Mouse (Mus musculus) ovary, postnatal 36 days (tissue): Measurements from ENCODE around the gene Dhx15.
"Not testable (repeated sequence)": the region's sequence is repeated elsewhere in the genome, so short reads cannot be mapped to it uniquely, and the experiment has no call there.

Experiments
- DNase-seq: peaks from one replicate; pipeline ENCODE4 v3.0.0; 2022; ENCODE audit warnings: low spot score, mixed read lengths

Gene Dhx15

DNA sequence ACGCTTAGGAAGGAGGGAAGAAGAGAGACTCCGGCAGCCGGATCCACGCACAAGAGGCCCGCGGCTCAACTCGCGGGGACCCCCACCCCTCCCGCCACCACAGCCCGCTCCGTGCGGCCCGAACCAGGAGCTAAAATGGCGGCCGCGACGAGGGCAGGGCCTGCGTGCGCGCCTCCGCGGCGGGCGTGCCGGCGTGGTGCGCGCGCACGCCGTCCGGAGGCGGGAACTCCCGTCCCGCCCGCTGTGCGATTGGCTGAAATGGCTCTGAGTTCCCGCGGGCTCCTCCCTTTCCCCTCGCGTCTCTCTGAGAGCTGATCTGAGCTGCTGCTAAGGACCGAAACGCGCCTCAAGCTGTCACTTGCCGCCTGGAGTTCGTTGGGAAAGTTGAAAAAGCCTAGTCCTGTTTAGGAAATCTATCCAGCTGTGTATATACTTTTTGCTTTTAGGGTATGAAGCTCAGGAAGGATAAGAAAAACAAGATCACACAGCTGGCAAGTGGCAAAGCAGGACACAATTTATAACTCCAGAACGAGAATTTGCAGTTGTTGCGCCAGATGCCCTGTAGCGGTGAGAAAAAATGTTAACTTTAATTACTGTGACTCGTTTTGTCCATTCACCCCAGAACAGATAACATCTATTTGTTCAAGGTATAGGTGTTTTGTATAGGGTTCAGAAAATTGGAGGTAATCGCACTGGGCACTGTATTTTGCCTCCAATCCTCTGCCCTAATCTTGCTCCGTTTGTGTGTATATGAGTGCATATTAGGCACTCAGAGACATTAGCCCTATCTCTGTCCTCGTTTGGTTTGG is at the start of gene Dhx15:
Dhx15 (minus strand) TSS at position 144 of the 809 bp plus-strand sequence.
- DNase-seq = peak; percentile 91

DNA sequence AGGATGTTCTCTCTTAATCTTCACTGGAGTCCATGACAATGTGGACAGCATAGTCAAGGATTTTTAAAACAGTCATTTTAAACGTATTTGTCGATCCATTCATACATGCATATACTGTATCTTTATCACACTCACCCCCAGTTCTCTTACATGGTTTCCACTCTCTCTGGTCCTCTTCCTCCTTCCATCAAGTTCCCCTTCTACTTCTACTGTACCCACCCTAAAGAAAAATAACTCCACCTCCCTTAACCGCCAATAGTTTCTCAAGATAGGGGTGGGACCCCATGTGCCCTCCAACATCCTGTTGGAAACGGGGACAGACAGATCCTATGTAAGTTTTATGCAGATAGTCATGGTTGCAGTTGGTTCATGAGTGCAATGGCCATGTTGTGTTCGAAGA is 48.6 kb upstream of the Dhx15 start:
- no peak for DNase-seq

DNA sequence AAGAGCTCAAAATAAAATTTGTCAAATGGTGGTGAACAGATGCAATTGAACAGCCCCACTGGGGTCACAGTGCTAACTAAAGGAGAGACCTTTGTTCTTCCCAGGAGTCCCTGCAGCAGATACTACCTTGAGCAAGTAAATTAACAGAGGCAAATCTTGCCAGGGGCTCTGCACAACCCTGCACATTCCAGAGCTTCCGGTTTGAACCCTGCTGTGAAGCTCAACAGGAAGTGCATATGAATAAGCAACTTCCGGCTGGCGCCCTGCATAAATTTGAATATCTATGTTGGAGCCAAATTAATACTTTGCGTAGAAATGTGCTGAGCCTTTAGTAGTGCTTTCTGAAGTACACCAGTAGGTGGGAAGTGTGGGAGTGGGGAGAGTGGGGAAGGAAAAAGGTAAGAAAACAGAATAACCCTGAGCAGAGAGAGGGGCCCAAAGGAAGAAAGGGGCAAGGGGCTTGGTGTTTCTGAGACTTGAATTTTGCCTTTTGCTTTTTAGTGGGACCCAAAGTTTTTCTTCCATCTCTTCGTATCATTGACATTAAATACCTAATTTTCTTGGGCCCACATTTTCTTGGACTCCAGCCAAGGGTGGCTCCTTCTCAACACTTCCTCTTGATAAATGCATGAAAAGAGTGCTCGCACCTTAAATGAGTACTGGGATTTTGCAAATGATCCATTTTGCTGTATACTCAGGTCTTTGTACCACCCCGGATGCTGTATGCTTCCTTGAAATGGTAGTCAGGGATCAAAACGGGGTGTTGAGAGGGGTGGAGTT is 47.8 kb upstream of the Dhx15 start:
- no peak for DNase-seq

DNA sequence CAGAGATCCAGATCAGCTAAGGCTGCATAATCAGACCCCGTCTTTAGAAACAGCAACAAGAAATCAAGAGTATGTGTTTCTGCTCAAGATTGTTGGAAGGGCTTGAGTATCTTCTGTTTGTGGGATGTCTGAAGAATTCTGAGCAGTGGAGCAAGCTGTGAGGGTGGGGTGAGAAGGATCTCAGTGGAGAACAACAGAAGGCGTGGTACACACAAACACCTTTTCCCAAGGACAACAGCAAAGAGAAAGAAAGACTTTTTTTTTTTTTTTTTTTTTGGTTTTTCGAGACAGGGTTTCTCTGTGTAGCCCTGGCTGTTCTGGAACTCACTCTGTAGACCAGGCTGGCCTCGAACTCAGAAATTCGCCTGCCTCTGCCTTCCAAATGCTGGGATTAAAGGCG is 46.3 kb upstream of the Dhx15 start:
- not testable (repeated sequence) for DNase-seq

DNA sequence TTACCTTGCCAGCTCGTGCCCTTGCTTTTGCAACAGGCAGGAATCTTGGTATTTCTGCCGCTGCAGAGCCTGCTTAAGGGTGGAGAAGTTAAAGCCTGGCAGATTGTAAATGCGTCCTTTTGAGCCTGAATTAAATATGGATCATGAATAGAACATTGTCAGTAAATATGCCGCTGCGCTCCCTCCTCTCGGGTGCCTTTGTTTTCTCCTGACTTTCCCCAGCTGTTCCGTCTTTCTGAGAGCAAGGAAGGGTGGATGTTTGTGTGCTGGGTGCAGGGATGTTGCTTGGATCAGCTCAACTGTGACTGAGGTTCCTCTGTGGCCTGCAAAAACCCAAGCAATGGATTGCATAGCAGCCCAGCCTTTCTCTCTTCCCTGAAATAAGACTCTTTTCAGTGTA is 44.3 kb upstream of the Dhx15 start:
- DNase-seq = no peak

DNA sequence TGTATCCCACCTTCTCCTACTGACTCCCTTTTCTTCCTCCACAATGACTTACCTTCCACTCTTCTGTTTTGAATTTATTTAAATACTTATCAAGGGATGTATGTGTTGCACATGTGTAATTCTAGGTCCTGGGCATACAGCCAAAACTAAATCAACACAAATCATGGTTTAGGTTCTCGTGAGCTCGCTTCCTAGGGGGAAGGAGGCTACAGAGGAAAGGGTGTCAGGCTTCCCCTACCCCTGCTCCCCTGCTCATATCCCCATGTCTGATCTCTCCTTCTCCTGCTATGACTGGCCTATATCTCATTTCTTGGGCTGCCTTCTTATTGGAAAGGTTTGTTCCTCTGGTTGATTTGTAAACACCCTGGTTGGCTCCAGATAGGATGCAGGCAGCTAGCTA is 43.6 kb upstream of the Dhx15 start:
- DNase-seq = no peak

DNA sequence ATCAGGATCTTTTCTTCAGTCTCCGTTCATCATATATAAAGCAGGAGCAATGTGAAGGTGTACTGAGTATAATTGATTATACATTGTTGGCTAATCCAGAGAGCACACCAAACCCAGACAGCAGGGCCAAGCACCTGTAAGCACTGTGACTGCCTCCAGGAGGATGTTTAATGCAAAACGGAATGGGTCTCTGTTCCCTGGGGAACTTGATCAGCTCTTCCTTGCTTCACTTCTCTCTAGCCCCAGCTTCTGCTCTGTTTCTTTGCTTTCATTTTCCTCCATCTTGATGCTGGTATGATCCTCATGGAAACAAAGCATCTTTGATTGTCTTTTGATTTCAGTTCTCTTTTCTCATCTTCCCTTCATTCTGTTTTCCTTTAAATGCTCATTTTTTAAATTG is 42.3 kb upstream of the Dhx15 start:
- DNase-seq = no peak

DNA sequence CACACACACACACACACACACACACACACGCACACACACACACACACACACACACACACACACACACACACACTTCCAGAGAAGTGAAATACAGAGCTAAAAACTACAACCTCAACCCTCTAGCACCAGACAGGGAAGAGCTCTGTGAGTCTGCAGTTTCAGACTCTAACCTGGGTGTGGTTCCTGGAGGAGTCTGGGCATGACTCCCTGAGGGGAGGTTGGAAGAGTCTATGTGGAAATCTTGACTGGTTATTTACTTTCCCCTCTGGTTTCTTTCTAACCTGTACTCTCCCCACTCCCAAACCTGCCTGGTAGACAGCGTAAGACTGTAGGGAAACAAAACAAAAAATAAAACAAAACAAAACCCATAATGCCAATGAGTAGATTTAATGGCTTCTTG is 41.9 kb upstream of the Dhx15 start:
- no peak for DNase-seq

DNA sequence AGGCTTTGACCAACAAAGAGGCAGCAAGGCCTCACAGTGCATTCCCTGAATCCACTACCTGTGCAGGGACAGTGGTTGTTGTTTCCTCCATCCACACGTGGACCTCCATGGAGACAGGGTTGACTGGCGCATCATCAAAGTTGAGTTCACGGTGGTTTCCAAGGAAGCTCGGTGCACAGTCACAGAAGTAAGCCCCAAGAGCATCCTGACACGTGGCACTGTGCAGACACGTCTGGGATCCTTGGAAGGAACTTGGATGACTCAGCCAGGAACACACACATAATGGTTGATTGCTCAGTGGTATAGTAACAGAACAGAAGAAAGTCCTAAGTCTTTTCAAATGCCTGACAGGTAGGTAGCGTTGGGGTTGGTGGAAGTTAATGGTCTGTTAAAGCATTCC is 40.2 kb upstream of the Dhx15 start:
- no peak for DNase-seq

DNA sequence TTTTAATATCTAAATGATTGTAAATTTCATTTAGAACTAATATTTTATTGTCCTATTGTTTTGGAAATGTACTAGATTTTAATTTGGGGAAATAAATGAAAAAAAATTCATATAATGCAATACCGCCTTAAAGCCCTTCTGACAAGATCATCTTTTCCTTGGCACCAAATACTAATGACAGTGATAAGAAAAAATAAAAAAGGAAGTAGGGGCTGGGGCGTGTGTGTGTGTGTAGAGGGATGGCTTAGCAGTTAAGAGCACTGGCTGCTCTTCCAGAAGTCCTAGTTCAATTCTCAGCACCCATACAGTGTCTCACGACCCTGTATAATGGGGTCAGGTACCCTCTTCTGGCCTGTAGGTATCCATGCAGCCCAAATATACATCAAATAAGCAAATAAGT is 36.4 kb upstream of the Dhx15 start:
- DNase-seq = no peak

DNA sequence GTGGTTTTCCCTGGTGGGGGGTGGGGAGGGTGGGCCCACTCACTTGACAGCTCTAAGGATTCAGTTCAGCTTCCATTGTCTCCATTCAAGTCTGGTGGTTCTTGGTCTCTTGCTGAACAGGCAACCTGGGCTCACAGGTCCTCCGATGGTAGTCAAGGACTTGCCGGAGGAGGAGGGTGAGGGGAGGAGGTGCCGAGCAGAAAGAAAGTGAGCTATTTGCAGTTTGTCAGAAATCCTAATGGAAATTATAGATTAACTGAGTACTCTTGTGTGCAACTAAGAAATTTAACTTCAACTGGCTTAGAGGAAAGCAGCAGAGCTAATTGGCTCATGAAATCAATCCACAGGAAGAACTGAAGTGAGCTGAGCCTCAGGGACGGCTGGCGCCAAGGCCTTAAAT is 31.3 kb upstream of the Dhx15 start:
- no peak for DNase-seq

DNA sequence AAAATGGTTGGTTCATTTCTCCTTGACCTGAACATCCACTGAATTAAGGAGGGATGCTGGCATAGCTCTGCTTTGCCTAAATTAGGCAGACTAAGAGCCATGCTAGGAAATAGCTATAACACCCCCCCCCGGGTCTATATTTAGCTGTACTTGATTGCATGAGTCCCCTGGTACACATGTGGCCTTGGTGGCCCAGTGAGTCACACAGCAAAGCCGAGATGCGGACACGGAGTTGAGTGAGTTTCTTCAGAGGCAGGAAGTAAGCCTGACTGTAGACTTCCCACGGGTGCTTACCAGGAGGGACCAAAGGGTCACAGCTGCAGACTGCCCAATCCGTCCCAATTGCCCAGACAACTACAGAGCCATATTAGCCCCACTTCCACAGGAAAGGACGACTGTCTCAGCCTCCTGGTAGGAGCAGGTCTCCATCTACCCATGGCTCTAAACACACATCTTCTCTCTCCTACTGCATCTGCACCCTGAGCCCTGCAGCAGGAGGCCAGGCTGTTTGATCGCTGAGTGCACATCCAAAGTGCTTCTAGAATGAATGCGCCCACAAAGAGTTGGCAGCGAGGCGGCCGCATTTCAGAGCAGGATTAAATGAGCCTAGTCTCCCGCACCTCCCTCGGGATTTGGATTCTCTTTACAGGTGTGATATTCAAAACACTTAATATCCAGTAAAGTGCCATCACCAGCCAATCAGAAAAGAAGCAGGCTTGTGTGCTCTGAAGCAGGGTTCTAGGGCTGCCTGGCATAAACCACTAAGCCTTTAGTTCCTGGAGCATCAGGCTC is 29.9 kb upstream of the Dhx15 start:
- DNase-seq = no peak

DNA sequence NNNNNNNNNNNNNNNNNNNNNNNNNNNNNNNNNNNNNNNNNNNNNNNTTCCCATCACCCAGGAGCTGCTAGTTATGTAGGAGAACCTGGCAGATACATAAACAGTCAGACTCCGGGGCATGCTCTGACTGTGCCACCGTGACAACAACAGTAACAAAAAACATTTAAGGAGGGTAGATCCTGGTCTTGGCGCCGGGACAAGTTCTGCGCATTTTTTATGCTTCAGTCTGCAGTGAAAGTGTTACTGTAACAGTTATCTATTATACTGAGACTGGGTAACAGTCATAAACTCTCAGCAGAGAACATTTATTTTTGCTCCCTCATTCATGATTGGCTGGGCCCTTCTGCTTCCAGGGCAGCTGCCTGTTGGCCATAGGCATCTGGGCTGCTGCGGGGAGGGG is 27.9 kb upstream of the Dhx15 start:
- DNase-seq = no peak

DNA sequence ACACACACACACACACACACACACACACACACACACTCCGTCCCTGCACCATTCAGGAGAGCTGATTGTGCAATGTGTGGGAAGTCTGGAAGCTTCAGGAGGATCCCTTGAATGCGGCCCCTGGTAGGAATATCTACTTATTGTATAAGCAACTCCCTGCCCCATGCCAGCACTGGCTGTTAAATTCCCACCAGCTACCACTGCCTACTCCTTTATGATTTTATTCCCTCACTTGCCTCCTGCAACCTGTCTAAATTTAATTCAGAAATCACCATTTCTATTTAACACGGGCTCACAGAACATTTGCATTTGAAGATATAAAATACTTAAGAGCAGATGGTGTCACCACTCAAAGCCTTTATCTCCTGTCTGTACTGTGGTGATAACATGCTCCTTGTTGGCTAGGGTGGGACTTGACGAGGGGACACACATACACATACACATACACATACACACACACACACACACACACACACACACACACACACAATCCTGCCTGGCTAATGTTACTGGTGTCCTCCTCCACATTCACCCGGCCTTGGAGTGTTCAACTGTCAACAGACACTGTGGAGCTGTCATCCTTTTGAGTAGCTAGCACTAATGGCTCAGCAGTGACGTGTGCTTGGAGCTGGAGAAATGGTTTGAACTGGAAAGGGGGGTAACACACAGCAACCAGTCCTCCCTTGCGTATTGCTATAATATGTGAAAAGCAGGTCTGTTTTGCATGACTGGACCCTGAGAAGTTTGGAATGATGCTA is 23.0 kb upstream of the Dhx15 start:
- DNase-seq = no peak

DNA sequence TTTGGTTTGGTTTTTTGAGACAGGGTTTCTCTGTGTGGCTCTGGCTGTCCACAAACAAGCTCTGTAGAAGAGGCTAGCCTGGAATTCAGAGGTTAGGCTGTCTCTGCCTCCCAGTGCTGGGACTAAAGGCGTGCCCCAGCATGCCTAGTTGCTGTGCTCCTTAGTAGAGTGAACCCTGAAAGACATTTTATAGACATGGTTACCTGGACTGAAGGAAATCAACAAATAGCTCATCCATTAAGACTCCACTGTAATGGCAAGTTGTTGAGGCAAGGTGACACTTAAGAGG is 810 bp upstream of the Dhx15 start:
- DNase-seq = no peak

DNA sequence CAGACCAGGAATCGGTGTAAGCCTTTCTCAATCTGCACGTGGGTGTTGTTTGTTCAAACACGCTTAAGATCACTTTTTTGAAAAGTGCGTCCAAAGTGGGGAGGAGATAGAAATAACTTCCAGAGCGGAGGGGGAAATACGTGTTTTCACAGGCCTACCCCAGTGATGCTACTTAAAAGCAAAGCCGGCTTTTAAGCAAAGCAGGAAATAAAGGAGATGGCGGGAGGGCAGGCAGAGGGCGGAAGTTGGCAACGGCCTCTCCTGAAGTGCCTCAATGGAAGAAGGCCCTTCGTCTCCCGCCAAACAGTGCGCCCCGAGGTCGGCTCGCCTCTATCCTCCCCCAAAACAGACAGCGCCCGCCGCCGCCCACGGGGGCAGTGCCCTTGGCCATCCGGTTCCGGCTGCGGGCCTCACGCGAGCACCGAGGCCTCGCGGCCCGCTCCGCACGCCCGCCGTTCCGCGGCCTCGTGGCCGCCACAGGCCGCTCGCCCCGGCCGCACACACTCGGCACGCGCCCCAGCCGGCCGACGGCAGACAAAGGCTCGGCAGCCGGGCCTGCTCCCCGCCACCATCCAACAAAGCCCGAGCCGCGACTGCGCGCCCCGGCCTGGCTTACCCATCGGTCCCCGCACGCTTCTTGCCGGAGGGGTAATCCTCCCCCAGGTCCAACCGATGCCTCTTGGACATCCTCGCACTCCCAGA is 499 bp downstream of the Dhx15 start:
- peak; percentile 63 for DNase-seq

DNA sequence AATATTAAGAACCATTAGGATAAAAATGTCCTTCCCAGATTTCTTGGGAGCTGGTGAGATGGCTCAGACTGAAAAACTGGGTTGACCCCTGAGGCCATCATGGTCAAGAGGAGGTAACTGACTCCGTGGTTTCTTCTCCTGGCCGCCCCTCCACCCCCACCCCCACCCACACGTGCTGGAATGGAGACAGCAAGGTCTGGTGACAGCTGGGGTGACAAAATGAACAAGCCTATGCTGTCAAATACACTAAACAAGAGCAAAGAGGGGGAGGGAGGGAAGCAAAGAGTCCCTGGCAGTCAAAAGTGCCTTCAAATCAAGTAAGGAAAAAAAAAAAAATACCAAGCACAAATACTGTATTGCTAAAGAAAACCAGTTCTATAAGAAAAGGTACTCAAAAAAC is 2.1 kb downstream of the Dhx15 start:
- no peak for DNase-seq

DNA sequence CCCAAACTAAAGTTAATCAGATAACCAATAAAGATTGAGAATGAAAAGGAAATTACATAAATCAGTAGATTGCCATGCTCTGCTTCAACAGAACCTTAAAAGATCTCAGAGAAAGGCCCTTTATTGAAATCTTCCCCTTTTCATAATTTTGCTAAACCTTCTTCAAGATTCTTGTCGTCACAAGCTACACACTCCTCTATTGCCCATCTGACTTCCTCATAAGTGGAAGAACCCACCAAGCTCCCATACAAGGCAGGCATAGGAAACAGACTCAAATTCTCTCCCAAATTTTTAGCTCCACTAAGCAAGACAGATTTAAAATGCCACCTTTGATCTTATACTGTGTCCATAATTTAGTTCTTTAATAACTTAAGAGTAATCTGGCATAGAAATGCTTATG is 13.0 kb downstream of the Dhx15 start:
- DNase-seq = no peak

DNA sequence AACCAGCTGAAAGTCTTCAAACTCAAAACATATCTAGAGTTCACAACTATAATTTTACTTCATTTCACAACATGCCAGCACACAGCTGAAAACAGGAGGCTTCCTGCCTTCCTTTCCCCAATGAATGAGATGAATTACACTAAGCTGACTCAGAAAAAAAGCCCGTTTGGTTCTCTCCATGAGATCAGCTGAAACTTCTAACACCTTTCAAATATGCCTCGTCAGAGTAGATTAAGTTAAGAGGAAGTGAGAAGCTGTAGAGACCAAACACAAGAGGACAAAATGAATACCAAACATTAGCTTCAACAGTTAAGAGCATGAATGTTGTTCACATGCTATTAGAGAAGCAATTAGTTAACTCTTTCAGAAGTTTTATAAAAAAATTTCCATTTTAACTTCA is 21.8 kb downstream of the Dhx15 start:
- no peak for DNase-seq

DNA sequence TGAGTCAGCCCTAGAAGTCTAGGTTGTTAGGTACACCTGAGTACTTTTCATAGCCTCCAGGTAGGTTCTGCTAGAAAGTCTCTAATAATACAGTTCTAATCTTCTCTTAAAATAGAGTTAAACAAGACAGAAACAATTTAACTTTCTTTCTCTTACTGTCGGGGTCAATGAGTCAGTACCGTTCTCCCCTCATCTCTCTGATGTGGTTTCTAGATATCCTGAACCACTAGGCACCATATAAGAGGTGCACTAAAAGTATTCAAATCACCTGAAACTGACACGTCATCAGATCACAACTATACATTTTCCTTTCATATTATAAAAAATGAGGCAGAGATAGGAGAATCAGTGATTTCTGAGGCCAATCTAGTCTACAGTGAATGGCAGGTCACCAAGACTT is 41.2 kb downstream of the Dhx15 start:
- DNase-seq = no peak

DNA sequence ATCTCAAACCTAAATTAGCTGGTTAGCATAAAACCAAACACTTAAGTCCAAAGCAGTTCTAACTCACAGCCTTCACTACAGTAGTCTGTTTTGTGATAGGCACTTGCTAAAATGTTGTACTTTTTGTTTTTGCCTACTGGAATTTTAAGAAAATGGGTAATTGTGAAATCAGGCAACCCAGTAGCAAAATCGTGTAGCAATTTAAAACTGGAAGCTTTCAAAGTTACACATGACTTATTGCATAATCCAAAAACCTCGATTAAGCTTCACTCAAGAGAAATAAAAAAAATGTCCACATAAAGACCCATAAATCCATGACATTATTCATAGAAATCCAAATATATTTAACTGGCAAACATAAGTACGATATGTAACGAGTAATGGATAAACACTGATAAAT is 43.2 kb downstream of the Dhx15 start:
- DNase-seq = no peak

DNA sequence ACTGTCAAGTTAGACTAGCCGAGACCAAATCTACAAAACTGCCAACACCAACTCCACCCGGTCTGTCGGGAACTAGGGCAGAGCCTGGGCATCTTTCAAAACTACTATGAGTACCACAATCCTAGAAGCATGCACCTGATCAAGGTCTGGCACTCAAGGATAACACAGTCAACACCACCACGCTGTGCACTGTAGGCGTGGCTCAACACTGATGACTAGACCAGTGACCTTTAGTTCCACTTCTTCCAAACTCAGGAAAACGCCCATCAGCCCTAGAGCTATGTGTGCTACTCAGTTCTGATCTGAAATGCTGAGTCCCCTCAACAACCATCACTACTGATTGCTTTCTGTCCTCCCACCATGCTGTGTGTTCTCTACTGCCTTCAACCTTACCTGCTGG is 44.6 kb downstream of the Dhx15 start:
- DNase-seq = no peak
